Mouse (Mus musculus): ENCODE measurements at regions not wholly inside any gene's neighbourhood (a gene's known extent, or its start where the extent isn't known, plus 50 kb on each side); places are given as distances from the start of the nearest gene placed in this dataset.
A peak's percentile ranks its signal among the peaks of the same experiment; 100 is the strongest.

GRCm38 (mm10) chr19:60066183-60066582 lies 122.7 kb upstream of the Rab11fip2 start:
- no peak overlapping the region for H3K4me3 ChIP-seq (ENCODE audit: low read depth, low read length)
- H3K9ac ChIP-seq (ENCODE audit: low read depth, low read length), result no peak overlapping the region
- no peak for ATAC-seq
- H3K36me3 ChIP-seq (ENCODE audit: control insufficient read depth, insufficient read depth, low read length), result no peaks in the 10 kb centered on the region
- no peaks in the 10 kb centered on the region for H3K27me3 ChIP-seq (ENCODE audit: control insufficient read depth, insufficient read depth, low read depth, low read length)
- WGBS, result 96% methylated on average over 3 of the region's 3 CpGs
- no peaks in the 10 kb centered on the region for H3K4me1 ChIP-seq (ENCODE audit: control insufficient read depth, insufficient read depth, low read length)
- no peaks in the 10 kb centered on the region for H3K9me3 ChIP-seq (replicated peaks; ENCODE audit: control insufficient read depth, low read length, poor library complexity, severe bottlenecking)
- no peak overlapping the region for H3K4me2 ChIP-seq (ENCODE audit: low read length)
- no peak overlapping the region for H3K27ac ChIP-seq (ENCODE audit: low read length)

- H3K27ac ChIP-seq (ENCODE audit: low read length), result no peak overlapping the region
- H3K9ac ChIP-seq (ENCODE audit: low read depth, low read length), result no peak overlapping the region
- ATAC-seq, result no peak
- no peak overlapping the region for H3K4me2 ChIP-seq (ENCODE audit: low read length)
- H3K4me1 ChIP-seq (ENCODE audit: control insufficient read depth, insufficient read depth, low read length), result no peaks in the 10 kb centered on the region
- no peak overlapping the region for H3K4me3 ChIP-seq (ENCODE audit: low read depth, low read length)
- H3K9me3 ChIP-seq (replicated peaks; ENCODE audit: control insufficient read depth, low read length, poor library complexity, severe bottlenecking), result no peaks in the 10 kb centered on the region
- 81% methylated on average over 4 of the region's 4 CpGs for WGBS
- H3K27me3 ChIP-seq (ENCODE audit: control insufficient read depth, insufficient read depth, low read depth, low read length), result no peaks in the 10 kb centered on the region
- no peaks in the 10 kb centered on the region for H3K36me3 ChIP-seq (ENCODE audit: control insufficient read depth, insufficient read depth, low read length)
Observed at GRCm38 (mm10) chr19:60055121-60055874, 111.8 kb upstream of the Rab11fip2 start.

GRCm38 (mm10) chr19:60051151-60051550 lies 107.7 kb upstream of the Rab11fip2 start:
- no peak for ATAC-seq
- no peaks in the 10 kb centered on the region for H3K4me1 ChIP-seq (ENCODE audit: control insufficient read depth, insufficient read depth, low read length)
- H3K27ac ChIP-seq (ENCODE audit: low read length), result no peak overlapping the region
- H3K4me3 ChIP-seq (ENCODE audit: low read depth, low read length), result no peak overlapping the region
- 83% methylated on average over 9 of the region's 9 CpGs for WGBS
- H3K36me3 ChIP-seq (ENCODE audit: control insufficient read depth, insufficient read depth, low read length), result no peaks in the 10 kb centered on the region
- H3K4me2 ChIP-seq (ENCODE audit: low read length), result no peak overlapping the region
- no peak overlapping the region for H3K9ac ChIP-seq (ENCODE audit: low read depth, low read length)
- H3K27me3 ChIP-seq (ENCODE audit: control insufficient read depth, insufficient read depth, low read depth, low read length), result no peaks in the 10 kb centered on the region
- no peaks in the 10 kb centered on the region for H3K9me3 ChIP-seq (replicated peaks; ENCODE audit: control insufficient read depth, low read length, poor library complexity, severe bottlenecking)

GRCm38 (mm10) chr19:60040721-60041120 lies 97.3 kb upstream of the Rab11fip2 start:
- no peaks in the 10 kb centered on the region for H3K4me1 ChIP-seq (ENCODE audit: control insufficient read depth, insufficient read depth, low read length)
- H3K36me3 ChIP-seq (ENCODE audit: control insufficient read depth, insufficient read depth, low read length), result no peaks in the 10 kb centered on the region
- no peak for ATAC-seq
- H3K9me3 ChIP-seq (replicated peaks; ENCODE audit: control insufficient read depth, low read length, poor library complexity, severe bottlenecking), result no peaks in the 10 kb centered on the region
- H3K27ac ChIP-seq (ENCODE audit: low read length), result no peak overlapping the region
- H3K4me2 ChIP-seq (ENCODE audit: low read length), result no peak overlapping the region
- no peak overlapping the region for H3K4me3 ChIP-seq (ENCODE audit: low read depth, low read length)
- no peaks in the 10 kb centered on the region for H3K27me3 ChIP-seq (ENCODE audit: control insufficient read depth, insufficient read depth, low read depth, low read length)
- no peak overlapping the region for H3K9ac ChIP-seq (ENCODE audit: low read depth, low read length)

- Histone ChIP-seq H3K9me3 (replicated peaks; ENCODE audit: control insufficient read depth, low read length, poor library complexity, severe bottlenecking) (no peaks in the 10 kb centered on the region), H3K4me3 (ENCODE audit: low read depth, low read length) (no peak overlapping the region), H3K27me3 (ENCODE audit: control insufficient read depth, insufficient read depth, low read depth, low read length) (no peaks in the 10 kb centered on the region), H3K27ac (ENCODE audit: low read length) (no peak overlapping the region), H3K9ac (ENCODE audit: low read depth, low read length) (no peak overlapping the region), H3K4me2 (ENCODE audit: low read length) (no peak overlapping the region), H3K4me1 (ENCODE audit: control insufficient read depth, insufficient read depth, low read length) (no peaks in the 10 kb centered on the region), H3K36me3 (ENCODE audit: control insufficient read depth, insufficient read depth, low read length) (no peaks in the 10 kb centered on the region)
- ATAC-seq, result no peak
- WGBS, result 83% methylated on average over 2 of the region's 2 CpGs
Observed at GRCm38 (mm10) chr19:60032667-60033066, 89.2 kb upstream of the Rab11fip2 start.

- ATAC-seq, result no peak
- H3K27ac ChIP-seq (ENCODE audit: low read length), result no peak overlapping the region
- 62% methylated on average over 3 of the region's 3 CpGs for WGBS
Observed at GRCm38 (mm10) chr19:60030212-60030788, 86.8 kb upstream of the Rab11fip2 start.

GRCm38 (mm10) chr19:60029720-60030119 lies 86.3 kb upstream of the Rab11fip2 start:
- Histone ChIP-seq H3K4me2 (ENCODE audit: low read length) (no peak overlapping the region), H3K27me3 (ENCODE audit: control insufficient read depth, insufficient read depth, low read depth, low read length) (no peaks in the 10 kb centered on the region), H3K27ac (ENCODE audit: low read length) (no peak overlapping the region), H3K36me3 (ENCODE audit: control insufficient read depth, insufficient read depth, low read length) (no peaks in the 10 kb centered on the region), H3K9me3 (replicated peaks; ENCODE audit: control insufficient read depth, low read length, poor library complexity, severe bottlenecking) (no peaks in the 10 kb centered on the region), H3K4me1 (ENCODE audit: control insufficient read depth, insufficient read depth, low read length) (no peaks in the 10 kb centered on the region), H3K9ac (ENCODE audit: low read depth, low read length) (no peak overlapping the region), H3K4me3 (ENCODE audit: low read depth, low read length) (no peak overlapping the region)
- no peak for ATAC-seq
- 80% methylated on average over 4 of the region's 4 CpGs for WGBS

More at GRCm38 (mm10) chr19:60030212-60030788, 86.8 kb upstream of the Rab11fip2 start:
- H3K4me3 ChIP-seq (ENCODE audit: low read depth, low read length), result no peak overlapping the region
- no peaks in the 10 kb centered on the region for H3K27me3 ChIP-seq (ENCODE audit: control insufficient read depth, insufficient read depth, low read depth, low read length)
- H3K4me1 ChIP-seq (ENCODE audit: control insufficient read depth, insufficient read depth, low read length), result no peaks in the 10 kb centered on the region
- no peaks in the 10 kb centered on the region for H3K9me3 ChIP-seq (replicated peaks; ENCODE audit: control insufficient read depth, low read length, poor library complexity, severe bottlenecking)
- no peak overlapping the region for H3K9ac ChIP-seq (ENCODE audit: low read depth, low read length)
- H3K36me3 ChIP-seq (ENCODE audit: control insufficient read depth, insufficient read depth, low read length), result no peaks in the 10 kb centered on the region
- no peak overlapping the region for H3K4me2 ChIP-seq (ENCODE audit: low read length)

- WGBS, result 33% methylated on average over 12 of the region's 12 CpGs
- peaks cover 8% of the 10 kb centered on the region; the same call in 1 of the 2 replicates for H3K4me1 ChIP-seq (ENCODE audit: control insufficient read depth, insufficient read depth, low read length)
Observed at GRCm38 (mm10) chr19:60015614-60016300, 72.3 kb upstream of the Rab11fip2 start.

GRCm38 (mm10) chr19:59995557-59995956 lies 52.1 kb upstream of the Rab11fip2 start:
- no peak overlapping the region for H3K27ac ChIP-seq (ENCODE audit: low read length)
- H3K4me1 ChIP-seq (ENCODE audit: control insufficient read depth, insufficient read depth, low read length), result no peaks in the 10 kb centered on the region
- H3K36me3 ChIP-seq (ENCODE audit: control insufficient read depth, insufficient read depth, low read length), result no peaks in the 10 kb centered on the region
- no peaks in the 10 kb centered on the region for H3K27me3 ChIP-seq (ENCODE audit: control insufficient read depth, insufficient read depth, low read depth, low read length)
- H3K4me2 ChIP-seq (ENCODE audit: low read length), result no peak overlapping the region
- H3K4me3 ChIP-seq (ENCODE audit: low read depth, low read length), result no peak overlapping the region
- no peak overlapping the region for H3K9ac ChIP-seq (ENCODE audit: low read depth, low read length)
- H3K9me3 ChIP-seq (replicated peaks; ENCODE audit: control insufficient read depth, low read length, poor library complexity, severe bottlenecking), result no peaks in the 10 kb centered on the region; the same call in 1 of the 2 replicates
- no peak for ATAC-seq
- 84% methylated on average over 1 of the region's 1 CpGs for WGBS

More at GRCm38 (mm10) chr19:60015614-60016300, 72.3 kb upstream of the Rab11fip2 start:
- ATAC-seq, result no peak
- Histone ChIP-seq H3K27ac (ENCODE audit: low read length) (0 out of 2 replicates have a peak overlapping the region, but pooled peaks have one; percentile 2), H3K4me2 (ENCODE audit: low read length) (peak overlapping the region; percentile 25), H3K9me3 (replicated peaks; ENCODE audit: control insufficient read depth, low read length, poor library complexity, severe bottlenecking) (no peaks in the 10 kb centered on the region; the same call in 1 of the 2 replicates), H3K9ac (ENCODE audit: low read depth, low read length) (no peak overlapping the region), H3K4me3 (ENCODE audit: low read depth, low read length) (no peak overlapping the region), H3K27me3 (ENCODE audit: control insufficient read depth, insufficient read depth, low read depth, low read length) (no peaks in the 10 kb centered on the region), H3K36me3 (ENCODE audit: control insufficient read depth, insufficient read depth, low read length) (no peaks in the 10 kb centered on the region)

Data from midbrain, embryonic 16.5 days (tissue).